Mouse (Mus musculus) heart, embryonic 12.5 days (tissue): ENCODE data around the gene Ing4. TPM values are rescaled to one million over a fixed set of nuclear protein-coding genes. Genes with fewer than 3 reads are reported as not detected.

Source experiments
- ATAC-seq: fragments of 200-750 bp; cut with Nextera tagmentation; 2 replicates; pipeline ENCODE4 v1.8.0; 2017; ENCODE audit warnings: moderate TSS enrichment, moderate library complexity; ENCODE audit not compliant: insufficient number of reproducible peaks, low FRiP score
- H3K27ac ChIP-seq: fragments of 300-500 bp; sonication (generic); 2 replicates; pipeline ENCODE4 v1.5.1; 2016; ENCODE audit warnings: mild to moderate bottlenecking, moderate library complexity; ENCODE audit not compliant: poor library complexity, severe bottlenecking
- H3K27me3 ChIP-seq: fragments of 300-500 bp; sonication (generic); replicated peaks from 2 replicates; pipeline ENCODE4 v1.6.1; 2016; ENCODE audit warnings: mild to moderate bottlenecking, moderate library complexity
- H3K36me3 ChIP-seq: fragments of 300-500 bp; sonication (generic); 2 replicates; pipeline ENCODE4 v1.6.1; 2016; ENCODE audit warnings: mild to moderate bottlenecking, moderate library complexity
- H3K4me1 ChIP-seq: fragments of 300-500 bp; sonication (generic); replicated peaks from 2 replicates; pipeline ENCODE4 v1.6.1; 2016; ENCODE audit warnings: mild to moderate bottlenecking
- H3K4me2 ChIP-seq: fragments of 300-500 bp; sonication (generic); 2 replicates; pipeline ENCODE4 v1.6.1; 2016; ENCODE audit warnings: mild to moderate bottlenecking, moderate library complexity
- H3K4me3 ChIP-seq: fragments of 300-500 bp; sonication (generic); 2 replicates; pipeline ENCODE4 v1.5.1; 2016; ENCODE audit warnings: mild to moderate bottlenecking
- H3K9ac ChIP-seq: fragments of 300-500 bp; sonication (generic); 2 replicates; pipeline ENCODE4 v1.6.1; 2016; ENCODE audit warnings: mild to moderate bottlenecking, moderate library complexity
- H3K9me3 ChIP-seq: fragments of 300-500 bp; sonication (generic); replicated peaks from 2 replicates; pipeline ENCODE4 v1.6.1; 2016; ENCODE audit warnings: mild to moderate bottlenecking, moderate library complexity
- WGBS: fragments of 180-500 bp; shearing (Covaris S2); methylation state at CpG from one replicate; pipeline ENCODE4 v1.1.7; 2016; 5-methylcytosine and 5-hydroxymethylcytosine counted together
- polyA plus RNA-seq: library from polyadenylated mRNA; unstranded; fragments of >200 nt; fragmentation: Nextera tagmentation; extraction: Ambion mirVana; gene quantifications from 2 replicates; pipeline ENCODE4 v1.2.1, GENCODE M21; 2016

Ing4 gene
- polyA plus RNA-seq, 1 experiment from 2014 or later: 81.8 TPM

DNA sequence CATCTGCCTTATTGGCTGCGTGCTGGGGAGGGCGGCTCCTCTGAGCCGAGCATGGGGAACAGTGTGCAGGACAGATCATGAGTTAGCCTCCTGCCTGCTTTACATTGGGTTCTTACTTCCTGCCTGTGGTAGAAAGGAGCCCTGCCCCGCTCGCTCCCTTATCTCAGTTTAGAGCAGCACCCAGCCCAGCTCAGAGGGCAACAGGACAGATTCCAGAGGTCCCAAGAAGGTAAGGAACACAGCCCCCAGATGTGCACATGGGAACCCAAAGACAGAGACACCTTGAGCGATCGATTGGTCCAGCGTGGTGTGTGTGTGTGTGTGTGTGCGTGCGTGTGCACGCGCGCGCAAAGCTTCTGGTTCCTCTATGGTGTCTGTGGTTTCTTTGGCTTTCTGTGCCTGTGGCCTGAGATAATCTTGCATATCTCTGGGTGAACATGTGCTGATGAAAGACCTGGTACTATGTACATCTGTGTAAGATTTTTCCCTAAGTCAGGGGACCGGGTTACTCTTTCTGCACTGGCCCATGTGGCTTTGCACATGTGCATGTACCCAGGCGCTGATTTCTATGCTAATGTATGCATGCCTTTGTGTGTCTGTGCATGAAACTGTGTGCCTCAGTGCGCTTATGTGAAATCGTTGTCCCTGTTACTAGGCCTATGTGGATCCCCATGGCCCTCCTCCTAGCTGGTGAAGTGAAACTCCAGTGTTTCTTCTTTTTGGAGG is 31.8 kb downstream of the Ing4 start:
- H3K27ac ChIP-seq: no peak overlapping the region
- H3K27me3 ChIP-seq: peaks cover 21% of the 10 kb centered on the region
- peaks cover 13% of the 10 kb centered on the region for H3K4me1 ChIP-seq
- ATAC-seq: 0 out of 2 replicates have a peak, but pooled peaks have one; percentile 46
- H3K9ac ChIP-seq: no peak overlapping the region
- H3K4me2 ChIP-seq: no peak overlapping the region
- no peaks in the 10 kb centered on the region for H3K9me3 ChIP-seq
- WGBS: 69% methylated on average over 18 of the region's 18 CpGs
- no peak overlapping the region for H3K4me3 ChIP-seq
- H3K36me3 ChIP-seq: no peaks in the 10 kb centered on the region

DNA sequence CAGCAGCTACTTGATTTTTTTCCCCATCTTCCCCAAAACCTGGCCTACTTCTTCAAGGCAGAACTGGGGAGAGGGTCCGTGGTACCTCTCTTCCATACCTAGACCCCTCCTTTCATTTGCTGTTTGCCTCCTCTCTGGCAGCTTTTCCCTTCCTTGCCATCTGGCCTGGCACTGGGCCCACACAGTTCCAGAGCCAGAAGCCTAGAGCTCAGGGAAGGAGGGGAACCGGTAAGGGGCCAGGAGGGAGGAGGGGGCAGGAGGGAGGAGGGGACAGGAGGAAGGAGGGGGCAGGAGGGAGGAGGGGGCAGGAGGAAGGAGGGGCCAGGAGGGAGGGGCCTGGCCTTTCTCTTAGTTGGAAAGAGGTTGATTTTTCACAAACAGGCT is 32.3 kb downstream of the Ing4 start:
- 26% methylated on average over 2 of the region's 2 CpGs for WGBS
- ATAC-seq: peak; percentile 45; the same call in 1 of the 2 replicates
- H3K36me3 ChIP-seq: no peaks in the 10 kb centered on the region
- no peak overlapping the region for H3K9ac ChIP-seq
- H3K27me3 ChIP-seq: peaks cover 21% of the 10 kb centered on the region
- H3K4me2 ChIP-seq: no peak overlapping the region
- H3K4me3 ChIP-seq: no peak overlapping the region
- H3K4me1 ChIP-seq: peaks cover 13% of the 10 kb centered on the region
- no peaks in the 10 kb centered on the region for H3K9me3 ChIP-seq
- H3K27ac ChIP-seq: no peak overlapping the region

DNA sequence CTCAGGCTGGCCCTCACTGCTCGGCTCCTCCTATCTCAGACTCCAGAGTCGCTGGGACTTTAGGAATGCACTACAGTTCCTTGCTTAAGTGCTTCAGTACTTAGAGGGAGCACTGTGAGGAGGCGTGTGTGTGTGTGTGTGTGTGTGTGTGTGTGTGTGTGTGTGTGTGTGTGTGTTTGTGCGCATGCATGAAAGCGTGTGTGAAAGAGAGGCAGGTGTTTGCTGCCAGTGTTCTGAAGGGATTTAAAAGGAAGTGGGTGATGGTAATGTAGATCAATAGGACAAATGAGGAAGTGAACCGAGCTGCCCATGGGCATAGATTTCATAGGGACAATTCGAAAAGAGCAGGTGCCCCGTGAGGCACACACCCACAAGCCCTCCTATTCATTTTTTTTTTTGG is 34.3 kb downstream of the Ing4 start:
- Histone ChIP-seq H3K4me2 (no peak overlapping the region), H3K9me3 (no peaks in the 10 kb centered on the region), H3K9ac (no peak overlapping the region), H3K27me3 (peaks cover 6% of the 10 kb centered on the region), H3K4me3 (no peak overlapping the region), H3K4me1 (peaks cover 13% of the 10 kb centered on the region), H3K27ac (no peak overlapping the region), H3K36me3 (no peaks in the 10 kb centered on the region)
- 70% methylated on average over 8 of the region's 8 CpGs for WGBS
- no peak for ATAC-seq

GRCm38 (mm10) chr6:125081394-125081793 is 41.8 kb downstream of the Ing4 start:
- WGBS: 20% methylated on average over 25 of the region's 25 CpGs
- Histone ChIP-seq H3K4me2 (peak overlapping the region; percentile 81), H3K36me3 (no peaks in the 10 kb centered on the region), H3K27ac (no peak overlapping the region), H3K4me3 (peak overlapping the region; percentile 49), H3K9ac (peak overlapping the region; percentile 66), H3K27me3 (no peaks in the 10 kb centered on the region), H3K9me3 (no peaks in the 10 kb centered on the region), H3K4me1 (0 out of 2 replicates have a peak, but pooled peaks cover 11% of the 10 kb centered on the region)
- 0 out of 2 replicates have a peak, but pooled peaks have one; percentile 5 for ATAC-seq

DNA sequence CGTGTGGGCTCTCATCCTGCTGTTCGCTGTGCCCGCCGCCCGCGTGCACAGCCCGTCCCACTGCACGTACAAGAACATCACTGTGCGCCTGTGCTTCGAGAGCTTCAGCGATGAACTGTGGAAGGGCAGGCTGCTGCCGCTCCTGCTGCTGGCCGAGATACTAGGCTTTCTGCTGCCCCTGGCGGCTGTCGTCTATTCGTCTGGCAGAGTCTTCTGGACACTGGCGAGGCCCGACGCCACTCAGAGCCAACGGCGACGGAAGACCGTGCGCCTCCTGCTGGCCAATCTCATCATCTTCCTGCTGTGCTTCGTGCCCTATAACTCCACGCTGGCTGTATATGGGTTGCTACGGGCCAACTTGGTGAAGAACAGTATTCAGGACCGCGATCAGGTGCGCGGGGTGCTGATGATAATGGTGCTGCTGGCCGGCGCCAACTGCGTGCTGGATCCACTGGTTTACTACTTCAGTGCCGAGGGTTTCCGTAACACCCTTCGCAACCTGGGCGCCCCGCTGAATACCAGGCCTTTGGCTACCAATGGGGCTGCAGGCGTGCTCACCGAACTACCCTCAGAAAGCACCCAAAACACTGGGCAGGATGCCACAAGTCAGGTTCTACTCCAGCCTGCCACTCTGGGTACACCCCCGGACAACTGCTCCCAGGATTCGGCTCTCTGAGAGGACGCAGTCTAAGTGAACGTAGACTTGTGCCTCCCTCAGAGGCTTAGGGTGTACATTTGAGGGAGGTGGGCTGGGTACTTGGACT is 42.4 kb downstream of the Ing4 start:
- Histone ChIP-seq H3K27me3 (no peaks in the 10 kb centered on the region), H3K4me2 (peak overlapping the region; percentile 81), H3K4me3 (peak overlapping the region; percentile 49), H3K36me3 (no peaks in the 10 kb centered on the region), H3K4me1 (0 out of 2 replicates have a peak, but pooled peaks cover 11% of the 10 kb centered on the region), H3K9me3 (no peaks in the 10 kb centered on the region), H3K27ac (no peak overlapping the region), H3K9ac (peak overlapping the region; percentile 66)
- WGBS: 21% methylated on average over 45 of the region's 45 CpGs
- ATAC-seq: peak; percentile 88

DNA sequence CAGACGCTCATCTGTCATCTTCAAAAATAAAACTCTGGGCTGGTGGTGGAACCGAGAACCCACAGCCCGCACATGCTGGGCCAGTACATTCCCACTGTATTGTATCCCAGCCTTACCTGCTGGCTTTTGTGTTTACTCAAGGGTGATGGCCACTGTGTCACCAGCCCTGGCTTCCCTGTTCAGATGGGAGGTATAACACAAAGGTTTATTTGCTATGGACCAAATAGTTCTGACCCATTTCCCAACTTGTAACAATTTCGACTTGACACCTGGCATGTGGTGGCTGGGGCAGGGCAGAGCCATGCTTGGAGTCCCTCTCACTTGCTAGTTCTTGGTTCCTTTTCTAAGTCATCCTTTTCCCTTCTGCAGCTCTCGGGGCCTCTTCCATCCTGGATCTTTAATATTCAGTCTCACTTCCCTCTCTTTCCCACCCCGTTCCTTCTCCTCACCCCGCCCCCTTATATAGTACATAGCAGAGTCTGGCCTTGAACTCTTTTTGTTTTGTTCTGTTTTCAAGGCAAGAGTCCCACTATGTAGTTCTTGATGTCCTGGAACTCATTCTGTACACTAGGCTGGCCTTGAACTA is 43.3 kb downstream of the Ing4 start:
- no peak overlapping the region for H3K4me2 ChIP-seq
- H3K27ac ChIP-seq: no peak overlapping the region
- H3K4me1 ChIP-seq: 0 out of 2 replicates have a peak, but pooled peaks cover 11% of the 10 kb centered on the region
- 85% methylated on average over 7 of the region's 7 CpGs for WGBS
- no peak overlapping the region for H3K4me3 ChIP-seq
- H3K9ac ChIP-seq: no peak overlapping the region
- H3K9me3 ChIP-seq: no peaks in the 10 kb centered on the region
- ATAC-seq: no peak
- H3K27me3 ChIP-seq: no peaks in the 10 kb centered on the region
- no peaks in the 10 kb centered on the region for H3K36me3 ChIP-seq

- no peak overlapping the region for H3K9ac ChIP-seq
- no peak overlapping the region for H3K4me2 ChIP-seq
- H3K36me3 ChIP-seq: no peaks in the 10 kb centered on the region
- no peak overlapping the region for H3K4me3 ChIP-seq
- peaks cover 20% of the 10 kb centered on the region for H3K4me1 ChIP-seq
- H3K27me3 ChIP-seq: no peaks in the 10 kb centered on the region
- ATAC-seq: no peak
- H3K9me3 ChIP-seq: no peaks in the 10 kb centered on the region
- H3K27ac ChIP-seq: no peak overlapping the region
- WGBS: 2% methylated on average over 4 of the region's 4 CpGs
These were observed 44.9 kb downstream of the Ing4 start for GRCm38 (mm10) chr6:125084424-125084823.

GRCm38 (mm10) chr6:125087937-125088336 is 48.4 kb downstream of the Ing4 start:
- 80% methylated on average over 3 of the region's 3 CpGs for WGBS
- Histone ChIP-seq H3K4me2 (no peak overlapping the region), H3K4me3 (no peak overlapping the region), H3K27me3 (no peaks in the 10 kb centered on the region), H3K4me1 (peaks cover 33% of the 10 kb centered on the region), H3K27ac (peak overlapping the region; percentile 87), H3K36me3 (no peaks in the 10 kb centered on the region), H3K9ac (no peak overlapping the region), H3K9me3 (no peaks in the 10 kb centered on the region)
- no peak for ATAC-seq

GRCm38 (mm10) chr6:125088561-125089321 is 49.2 kb downstream of the Ing4 start:
- Histone ChIP-seq H3K9me3 (no peaks in the 10 kb centered on the region), H3K4me1 (peaks cover 33% of the 10 kb centered on the region), H3K36me3 (no peaks in the 10 kb centered on the region), H3K4me3 (peak overlapping the region; percentile 25), H3K4me2 (peak overlapping the region; percentile 65), H3K27me3 (no peaks in the 10 kb centered on the region), H3K9ac (peak overlapping the region; percentile 26), H3K27ac (peak overlapping the region; percentile 87)
- ATAC-seq: peak; percentile 74
- 2% methylated on average over 20 of the region's 20 CpGs for WGBS

GRCm38 (mm10) chr6:125089521-125090321 is 50.2 kb downstream of the Ing4 start:
- Histone ChIP-seq H3K4me1 (peaks cover 27% of the 10 kb centered on the region), H3K9ac (peak overlapping the region; percentile 57), H3K9me3 (no peaks in the 10 kb centered on the region), H3K27ac (peak overlapping the region; percentile 87), H3K4me2 (peak overlapping the region; percentile 65), H3K36me3 (no peaks in the 10 kb centered on the region), H3K4me3 (peak overlapping the region; percentile 25), H3K27me3 (no peaks in the 10 kb centered on the region)
- peak; percentile 71 for ATAC-seq
- 3% methylated on average over 15 of the region's 15 CpGs for WGBS
